Mouse (Mus musculus): ENCODE measurements around the gene Rnaseh2b. TPM values are rescaled to one million over a fixed set of nuclear protein-coding genes. Genes with fewer than 3 reads are reported as not detected.
A peak's percentile ranks its signal among the peaks of the same experiment; 100 is the strongest.

Gene Rnaseh2b
- polyA plus RNA-seq, 1 experiment from 2014 or later: 60.0 TPM

- Histone ChIP-seq H3K36me3 (peaks cover 31% of the 10 kb centered on the region), H3K4me2 (no peak overlapping the region), H3K27me3 (no peaks in the 10 kb centered on the region), H3K4me1 (peaks cover 12% of the 10 kb centered on the region; the same call in 1 of the 2 replicates), H3K27ac (no peak overlapping the region), H3K9me3 (no peaks in the 10 kb centered on the region), H3K9ac (no peak overlapping the region), H3K4me3 (no peak overlapping the region)
- no peak for ATAC-seq (ENCODE audit: insufficient number of reproducible peaks, insufficient read depth, low FRiP score, low TSS enrichment, low read depth)
- 49% methylated on average over 6 of the region's 6 CpGs for WGBS
Measured at GRCm38 (mm10) chr14:62370819-62371218, 78.4 kb downstream of the Rnaseh2b start.

GRCm38 (mm10) chr14:62374001-62374400 is 81.6 kb downstream of the Rnaseh2b start:
- H3K4me1 ChIP-seq: peaks cover 12% of the 10 kb centered on the region; the same call in 1 of the 2 replicates
- no peak overlapping the region for H3K4me3 ChIP-seq
- H3K9me3 ChIP-seq: no peaks in the 10 kb centered on the region
- no peak overlapping the region for H3K9ac ChIP-seq
- 63% methylated on average over 10 of the region's 10 CpGs for WGBS
- no peak overlapping the region for H3K4me2 ChIP-seq
- no peak for ATAC-seq (ENCODE audit: insufficient number of reproducible peaks, insufficient read depth, low FRiP score, low TSS enrichment, low read depth)
- peaks cover 21% of the 10 kb centered on the region for H3K36me3 ChIP-seq
- no peaks in the 10 kb centered on the region for H3K27me3 ChIP-seq
- no peak overlapping the region for H3K27ac ChIP-seq

- peaks cover 8% of the 10 kb centered on the region; the same call in 1 of the 2 replicates for H3K4me1 ChIP-seq
- peak overlapping the region; percentile 12; the same call in 1 of the 2 replicates for H3K27ac ChIP-seq
- no peak overlapping the region for H3K4me2 ChIP-seq
- ATAC-seq (ENCODE audit: insufficient number of reproducible peaks, insufficient read depth, low FRiP score, low TSS enrichment, low read depth): no peak
- H3K27me3 ChIP-seq: no peaks in the 10 kb centered on the region
- H3K36me3 ChIP-seq: peaks cover 16% of the 10 kb centered on the region; the same call in 1 of the 2 replicates
- no peak overlapping the region for H3K4me3 ChIP-seq
- no peak overlapping the region for H3K9ac ChIP-seq
- H3K9me3 ChIP-seq: no peaks in the 10 kb centered on the region
Measured at GRCm38 (mm10) chr14:62375694-62376093, 83.3 kb downstream of the Rnaseh2b start.

- ATAC-seq (ENCODE audit: insufficient number of reproducible peaks, insufficient read depth, low FRiP score, low TSS enrichment, low read depth): no peak
- no peaks in the 10 kb centered on the region for H3K27me3 ChIP-seq
- peaks cover 16% of the 10 kb centered on the region; the same call in 1 of the 2 replicates for H3K36me3 ChIP-seq
- H3K9ac ChIP-seq: no peak overlapping the region
- H3K9me3 ChIP-seq: no peaks in the 10 kb centered on the region
- H3K4me1 ChIP-seq: peaks cover 7% of the 10 kb centered on the region; the same call in 1 of the 2 replicates
- peak overlapping the region; percentile 12 for H3K27ac ChIP-seq
- H3K4me2 ChIP-seq: no peak overlapping the region
- H3K4me3 ChIP-seq: no peak overlapping the region
- WGBS: 89% methylated on average over 2 of the region's 2 CpGs
Measured at GRCm38 (mm10) chr14:62376115-62376514, 83.7 kb downstream of the Rnaseh2b start.

GRCm38 (mm10) chr14:62379391-62379790 is 87.0 kb downstream of the Rnaseh2b start:
- H3K9me3 ChIP-seq: no peaks in the 10 kb centered on the region
- no peak overlapping the region for H3K9ac ChIP-seq
- ATAC-seq (ENCODE audit: insufficient number of reproducible peaks, insufficient read depth, low FRiP score, low TSS enrichment, low read depth): no peak
- no peak overlapping the region for H3K4me3 ChIP-seq
- 88% methylated on average over 2 of the region's 2 CpGs for WGBS
- H3K27ac ChIP-seq: no peak overlapping the region
- peaks cover 11% of the 10 kb centered on the region; the same call in 1 of the 2 replicates for H3K36me3 ChIP-seq
- H3K27me3 ChIP-seq: no peaks in the 10 kb centered on the region
- H3K4me2 ChIP-seq: no peak overlapping the region
- no peaks in the 10 kb centered on the region for H3K4me1 ChIP-seq

- Histone ChIP-seq H3K27ac (no peak overlapping the region), H3K9me3 (no peaks in the 10 kb centered on the region), H3K4me1 (no peaks in the 10 kb centered on the region), H3K36me3 (peaks cover 11% of the 10 kb centered on the region; the same call in 1 of the 2 replicates), H3K4me3 (no peak overlapping the region), H3K27me3 (no peaks in the 10 kb centered on the region), H3K4me2 (no peak overlapping the region), H3K9ac (no peak overlapping the region)
- 79% methylated on average over 6 of the region's 6 CpGs for WGBS
- ATAC-seq (ENCODE audit: insufficient number of reproducible peaks, insufficient read depth, low FRiP score, low TSS enrichment, low read depth): no peak
Measured at GRCm38 (mm10) chr14:62380606-62381005, 88.2 kb downstream of the Rnaseh2b start.

- ATAC-seq (ENCODE audit: insufficient number of reproducible peaks, insufficient read depth, low FRiP score, low TSS enrichment, low read depth): no peak
- Histone ChIP-seq H3K9ac (no peak overlapping the region), H3K27ac (no peak overlapping the region), H3K4me3 (no peak overlapping the region), H3K9me3 (no peaks in the 10 kb centered on the region), H3K4me1 (no peaks in the 10 kb centered on the region), H3K4me2 (no peak overlapping the region), H3K27me3 (no peaks in the 10 kb centered on the region), H3K36me3 (0 out of 2 replicates have a peak, but pooled peaks cover 1% of the 10 kb centered on the region)
- 90% methylated on average over 3 of the region's 3 CpGs for WGBS
Measured at GRCm38 (mm10) chr14:62383109-62383508, 90.7 kb downstream of the Rnaseh2b start.

- no peak overlapping the region for H3K27ac ChIP-seq
Measured at GRCm38 (mm10) chr14:62383786-62384299, 91.5 kb downstream of the Rnaseh2b start.

GRCm38 (mm10) chr14:62389064-62389728 is 96.8 kb downstream of the Rnaseh2b start:
- Histone ChIP-seq H3K27me3 (no peaks in the 10 kb centered on the region), H3K9me3 (no peaks in the 10 kb centered on the region), H3K4me3 (no peak overlapping the region), H3K9ac (no peak overlapping the region), H3K4me2 (no peak overlapping the region), H3K27ac (no peak overlapping the region), H3K4me1 (peaks cover 14% of the 10 kb centered on the region; the same call in 1 of the 2 replicates), H3K36me3 (no peaks in the 10 kb centered on the region)
- 79% methylated on average over 6 of the region's 6 CpGs for WGBS
- no peak for ATAC-seq (ENCODE audit: insufficient number of reproducible peaks, insufficient read depth, low FRiP score, low TSS enrichment, low read depth)

More at GRCm38 (mm10) chr14:62383786-62384299, 91.5 kb downstream of the Rnaseh2b start:
- Histone ChIP-seq H3K27me3 (no peaks in the 10 kb centered on the region), H3K4me2 (no peak overlapping the region), H3K4me1 (no peaks in the 10 kb centered on the region), H3K9ac (no peak overlapping the region), H3K9me3 (no peaks in the 10 kb centered on the region), H3K4me3 (no peak overlapping the region), H3K36me3 (no peaks in the 10 kb centered on the region)
- no peak for ATAC-seq (ENCODE audit: insufficient number of reproducible peaks, insufficient read depth, low FRiP score, low TSS enrichment, low read depth)
- 87% methylated on average over 3 of the region's 3 CpGs for WGBS

- H3K36me3 ChIP-seq: no peaks in the 10 kb centered on the region
- WGBS: 78% methylated on average over 9 of the region's 9 CpGs
- no peak overlapping the region for H3K9ac ChIP-seq
- H3K27me3 ChIP-seq: no peaks in the 10 kb centered on the region
- H3K4me1 ChIP-seq: peaks cover 14% of the 10 kb centered on the region; the same call in 1 of the 2 replicates
- no peak for ATAC-seq (ENCODE audit: insufficient number of reproducible peaks, insufficient read depth, low FRiP score, low TSS enrichment, low read depth)
- H3K27ac ChIP-seq: no peak overlapping the region
- no peaks in the 10 kb centered on the region for H3K9me3 ChIP-seq
- no peak overlapping the region for H3K4me3 ChIP-seq
- no peak overlapping the region for H3K4me2 ChIP-seq
Measured at GRCm38 (mm10) chr14:62389729-62390536, 97.5 kb downstream of the Rnaseh2b start.

- no peak overlapping the region for H3K4me2 ChIP-seq
- peaks cover 26% of the 10 kb centered on the region for H3K4me1 ChIP-seq
- no peak overlapping the region for H3K9ac ChIP-seq
- 86% methylated on average over 4 of the region's 4 CpGs for WGBS
- H3K36me3 ChIP-seq: no peaks in the 10 kb centered on the region
- H3K4me3 ChIP-seq: no peak overlapping the region
- ATAC-seq (ENCODE audit: insufficient number of reproducible peaks, insufficient read depth, low FRiP score, low TSS enrichment, low read depth): no peak
- H3K27me3 ChIP-seq: no peaks in the 10 kb centered on the region
- no peaks in the 10 kb centered on the region for H3K9me3 ChIP-seq
- no peak overlapping the region for H3K27ac ChIP-seq
Measured at GRCm38 (mm10) chr14:62392754-62393153, 100.4 kb downstream of the Rnaseh2b start.

Measured in embryonic facial prominence, embryonic 13.5 days (tissue).